ENCODE assay signal across 11 mouse cellular contexts in the genomic region with DNA sequence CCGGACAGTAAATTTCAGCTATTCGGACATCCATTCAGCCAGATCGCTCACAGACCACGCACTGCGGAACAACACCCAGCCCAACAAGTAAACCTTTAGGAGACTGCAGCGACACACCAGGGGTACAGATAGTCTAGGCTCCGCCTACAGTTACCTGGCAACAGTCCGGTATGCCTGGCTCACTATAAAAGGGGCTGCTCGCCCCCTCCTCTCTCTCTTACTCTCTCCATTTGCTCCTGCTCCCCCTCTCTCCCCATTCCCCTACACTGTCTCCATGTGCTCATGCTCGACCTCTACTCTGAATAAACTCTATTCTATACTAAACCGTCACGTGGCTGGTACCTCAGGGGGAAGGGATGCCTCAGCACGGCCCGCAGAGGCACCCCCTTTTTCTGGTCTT.
A peak's percentile ranks its signal among the peaks of the same experiment; 100 is the strongest.
DNase-seq lines count a peak whose midpoint lies in the region; ATAC-seq and TF ChIP-seq lines count a peak whose summit lies in the region.
"Had no signal": no experiment of that assay in that cellular context is flagged by ENCODE, and none has a peak within 500 bp of the region (broad histone marks: within the 10 kb centered on the region; RNA-seq: fewer than 3 reads in every experiment).

No protein-coding gene starts in this region.

- H3K4me3 ChIP-seq in heart, embryonic 10.5 days, result peak overlapping the region; percentile 36
- H3K4me3 ChIP-seq in heart, adult 2 months, result no peak overlapping the region
- peak overlapping the region; percentile 13; the same call in 1 of the 2 replicates for H3K4me3 ChIP-seq in forebrain, embryonic 14.5 days (ENCODE audit: low read depth, low read length)
- H3K4me3 ChIP-seq in limb, embryonic 13.5 days, result peak overlapping the region; percentile 27
- H3K4me3 ChIP-seq in liver, embryonic 11.5 days (ENCODE audit: low read depth, low read length), result no peak overlapping the region
- H3K4me3 ChIP-seq: erythroblast, embryonic 14.5 days had no signal

- H3K9ac ChIP-seq in heart, adult 2 months (ENCODE audit: low read depth, low read length), result no peak overlapping the region
- peak overlapping the region; percentile 37; the same call in 1 of the 2 replicates for H3K9ac ChIP-seq in forebrain, embryonic 14.5 days (ENCODE audit: low read length)
- H3K9ac ChIP-seq in limb, embryonic 13.5 days, result no peak overlapping the region
- H3K9ac ChIP-seq in liver, embryonic 11.5 days (ENCODE audit: low read depth, low read length), result no peak overlapping the region

- H3K36me3 ChIP-seq in heart, embryonic 10.5 days, result no peaks in the 10 kb centered on the region
- H3K36me3 ChIP-seq in heart, adult 2 months (ENCODE audit: control insufficient read depth, insufficient read depth, low read length), result no peaks in the 10 kb centered on the region
- H3K36me3 ChIP-seq in forebrain, embryonic 14.5 days (ENCODE audit: control insufficient read depth, insufficient read depth, low read length), result no peaks in the 10 kb centered on the region
- no peaks in the 10 kb centered on the region for H3K36me3 ChIP-seq in limb, embryonic 13.5 days
- H3K36me3 ChIP-seq in liver, embryonic 11.5 days (ENCODE audit: control insufficient read depth, insufficient read depth, low read length), result no peaks in the 10 kb centered on the region

- TF ChIP-seq POLR2A in heart, adult 2 months (IDR thresholded peaks at IDR 0.05; ENCODE audit: insufficient read depth, low read depth, low read length), result no peak
- TF ChIP-seq POLR2A in brain, embryonic 14.5 days (IDR thresholded peaks at IDR 0.05; ENCODE audit: borderline replicate concordance, extremely low read depth, insufficient read depth, insufficient read length, poor library complexity, severe bottlenecking), result no peak

- DNase-seq in heart, embryonic 10.5 days (ENCODE audit: low spot score), result no peak
- no peak for DNase-seq in heart, adult 2 months
- peak; percentile 75 for DNase-seq in brain, embryonic 14.5 days (ENCODE audit: low read depth)
- DNase-seq in forebrain, embryonic 14.5 days (ENCODE audit: low spot score), result peak; percentile 55
- no peak for DNase-seq in liver, embryonic 11.5 days (ENCODE audit: low spot score)
- no peak for DNase-seq in thymus, postnatal 10 days (ENCODE audit: low spot score in 2 of 2)
- DNase-seq in lung, postnatal 4 days, result no peak
- DNase-seq: layer of hippocampus, adult 9-11 months; thymus, adult 2 months had no signal

- peaks cover 19% of the 10 kb centered on the region for H3K4me1 ChIP-seq in heart, embryonic 10.5 days
- H3K4me1 ChIP-seq in heart, adult 2 months (ENCODE audit: control insufficient read depth, insufficient read depth, low read length), result no peaks in the 10 kb centered on the region
- peaks cover 23% of the 10 kb centered on the region for H3K4me1 ChIP-seq in forebrain, embryonic 14.5 days (ENCODE audit: control insufficient read depth, insufficient read depth, low read length)
- H3K4me1 ChIP-seq in limb, embryonic 13.5 days, result peaks cover 20% of the 10 kb centered on the region
- H3K4me1 ChIP-seq in liver, embryonic 11.5 days (replicated peaks; ENCODE audit: control insufficient read depth, insufficient read depth, low read length), result no peaks in the 10 kb centered on the region

- no peak for TF ChIP-seq EP300 in heart, adult 2 months (IDR thresholded peaks at IDR 0.05; ENCODE audit: insufficient read depth, low read depth, low read length)

- no peak for TF ChIP-seq CTCF in heart, adult 2 months (IDR thresholded peaks at IDR 0.05)
- TF ChIP-seq CTCF in brain, embryonic 14.5 days (IDR thresholded peaks at IDR 0.05; ENCODE audit: borderline replicate concordance, extremely low read depth, insufficient read depth, insufficient read length), result no peak

- intact Hi-C loops in heart, adult 2 months (cut with DNase I), result loop anchor here (10.0 kb wide), 1 partner anchor 191 kb away; no protein-coding TSS in a partner anchor

- peaks cover 94% of the 10 kb centered on the region for H3K27me3 ChIP-seq in heart, embryonic 10.5 days (ENCODE audit: insufficient read depth, poor library complexity, severe bottlenecking)
- H3K27me3 ChIP-seq in heart, adult 2 months (ENCODE audit: control insufficient read depth, insufficient read depth, low read length), result no peaks in the 10 kb centered on the region; the same call in 1 of the 2 replicates
- no peaks in the 10 kb centered on the region for H3K27me3 ChIP-seq in forebrain, embryonic 14.5 days (replicated peaks; ENCODE audit: control insufficient read depth, insufficient read depth, low read length)
- peaks cover 34% of the 10 kb centered on the region for H3K27me3 ChIP-seq in limb, embryonic 13.5 days
- H3K27me3 ChIP-seq in liver, embryonic 11.5 days (replicated peaks; ENCODE audit: control insufficient read depth, insufficient read depth, low read length), result peaks cover 13% of the 10 kb centered on the region

- peak overlapping the region; percentile 49 for H3K4me2 ChIP-seq in forebrain, embryonic 14.5 days (ENCODE audit: low read length)
- peak overlapping the region; percentile 56 for H3K4me2 ChIP-seq in limb, embryonic 13.5 days (replicated peaks)
- no peak overlapping the region; the same call in 1 of the 2 replicates for H3K4me2 ChIP-seq in liver, embryonic 11.5 days

- H3K79me2 ChIP-seq in heart, adult 2 months (replicated peaks; ENCODE audit: control insufficient read depth, insufficient read depth, low read length), result no peaks in the 10 kb centered on the region

- peak; percentile 74 for ATAC-seq in forebrain, embryonic 14.5 days
- peak; percentile 54; the same call in 1 of the 2 replicates for ATAC-seq in limb, embryonic 13.5 days (ENCODE audit: low FRiP score, low read depth)
- no peak for ATAC-seq in liver, embryonic 11.5 days (replicated peaks; ENCODE audit: low FRiP score)

- H3K9me3 ChIP-seq in heart, embryonic 10.5 days, result no peaks in the 10 kb centered on the region
- no peaks in the 10 kb centered on the region for H3K9me3 ChIP-seq in forebrain, embryonic 14.5 days (replicated peaks; ENCODE audit: control insufficient read depth, low read length)
- no peaks in the 10 kb centered on the region for H3K9me3 ChIP-seq in limb, embryonic 13.5 days
- H3K9me3 ChIP-seq in liver, embryonic 11.5 days (ENCODE audit: control insufficient read depth, low read length), result no peaks in the 10 kb centered on the region

- no peak overlapping the region for H3K27ac ChIP-seq in heart, embryonic 10.5 days
- no peak overlapping the region for H3K27ac ChIP-seq in heart, adult 2 months
- peak overlapping the region; percentile 60; the same call in 1 of the 2 replicates for H3K27ac ChIP-seq in forebrain, embryonic 14.5 days (ENCODE audit: low read depth, low read length)
- H3K27ac ChIP-seq in limb, embryonic 13.5 days, result no peak overlapping the region
- no peak overlapping the region for H3K27ac ChIP-seq in liver, embryonic 11.5 days (ENCODE audit: low read depth, low read length)

- 4% methylated on average over 14 of the region's 14 CpGs for WGBS in heart, embryonic 10.5 days
- 5% methylated on average over 14 of the region's 14 CpGs for WGBS in heart, adult 2 months
- 2% methylated on average over 14 of the region's 14 CpGs for WGBS in forebrain, embryonic 14.5 days
- WGBS in limb, embryonic 13.5 days, result 1% methylated on average over 14 of the region's 14 CpGs
- WGBS in liver, embryonic 11.5 days, result 7% methylated on average over 14 of the region's 14 CpGs

Comparison
In these comparisons a context has a peak if more than half of its experiments do, and no peak if none do; other contexts are left out.
1. H3K4me3 ChIP-seq: peak in heart, embryonic 10.5 days (single experiment), forebrain, embryonic 14.5 days (single experiment) and limb, embryonic 13.5 days (single experiment); none in heart, adult 2 months (single experiment) and liver, embryonic 11.5 days (single experiment).
2. DNase-seq: peak in brain, embryonic 14.5 days (single experiment) and forebrain, embryonic 14.5 days (single experiment); none in heart, embryonic 10.5 days (single experiment), heart, adult 2 months (0 of 2), liver, embryonic 11.5 days (single experiment), thymus, postnatal 10 days (0 of 2) and lung, postnatal 4 days (0 of 2).